Mouse (Mus musculus): ENCODE data around the gene Amn1. TPM values are rescaled to one million over a fixed set of nuclear protein-coding genes. Genes with fewer than 3 reads are reported as not detected.
A peak's percentile ranks its signal among the peaks of the same experiment; 100 is the strongest.
"Not testable (repeated sequence)": the region's sequence is repeated elsewhere in the genome, so short reads cannot be mapped to it uniquely, and the experiment has no call there.

Amn1 gene
- polyA plus RNA-seq, 1 experiment from 2014 or later, result 20.5 TPM

GRCm38 (mm10) chr6:149167672-149168071, 20.8 kb downstream of the Amn1 start:
- H3K4me2 ChIP-seq (replicated peaks; ENCODE audit: low read depth), result no peak overlapping the region
- H3K4me3 ChIP-seq (ENCODE audit: low read depth, low read length), result no peak overlapping the region
- no peaks in the 10 kb centered on the region for H3K4me1 ChIP-seq (replicated peaks; ENCODE audit: control insufficient read depth, insufficient read depth, low read length)
- WGBS, result 95% methylated on average over 1 of the region's 1 CpGs
- H3K9ac ChIP-seq (ENCODE audit: low read depth, low read length), result no peak overlapping the region
- peaks cover 19% of the 10 kb centered on the region for H3K36me3 ChIP-seq (ENCODE audit: control insufficient read depth, insufficient read depth)
- no peaks in the 10 kb centered on the region for H3K27me3 ChIP-seq (replicated peaks; ENCODE audit: control insufficient read depth, insufficient read depth, low read length)
- H3K27ac ChIP-seq (ENCODE audit: low read depth, low read length), result no peak overlapping the region
- TF ChIP-seq CTCF (IDR thresholded peaks at IDR 0.05; ENCODE audit: low read depth), result no peak
- H3K9me3 ChIP-seq (ENCODE audit: control insufficient read depth), result no peaks in the 10 kb centered on the region
- ATAC-seq, result no peak

- ATAC-seq; H3K9ac ChIP-seq (ENCODE audit: low read depth, low read length); H3K9me3 ChIP-seq (ENCODE audit: control insufficient read depth); H3K27me3 ChIP-seq (replicated peaks; ENCODE audit: control insufficient read depth, insufficient read depth, low read length); H3K4me1 ChIP-seq (replicated peaks; ENCODE audit: control insufficient read depth, insufficient read depth, low read length); H3K27ac ChIP-seq (ENCODE audit: low read depth, low read length); H3K4me3 ChIP-seq (ENCODE audit: low read depth, low read length); H3K4me2 ChIP-seq (replicated peaks; ENCODE audit: low read depth): not testable (repeated sequence)
- H3K36me3 ChIP-seq (ENCODE audit: control insufficient read depth, insufficient read depth), result peaks cover 19% of the 10 kb centered on the region
- WGBS, result 49% methylated on average over 3 of the region's 4 CpGs
Observed at GRCm38 (mm10) chr6:149167038-149167437, 21.5 kb downstream of the Amn1 start.

GRCm38 (mm10) chr6:149155031-149155841, 33.3 kb downstream of the Amn1 start:
- WGBS, result 23% methylated on average over 3 of the region's 3 CpGs
- no peak overlapping the region for H3K4me3 ChIP-seq (ENCODE audit: low read depth, low read length)
- H3K9me3 ChIP-seq (ENCODE audit: control insufficient read depth), result no peaks in the 10 kb centered on the region
- peaks cover 7% of the 10 kb centered on the region; the same call in 1 of the 2 replicates for H3K36me3 ChIP-seq (ENCODE audit: control insufficient read depth, insufficient read depth)
- no peak for TF ChIP-seq CTCF (IDR thresholded peaks at IDR 0.05; ENCODE audit: low read depth)
- no peak overlapping the region for H3K4me2 ChIP-seq (replicated peaks; ENCODE audit: low read depth)
- H3K27ac ChIP-seq (ENCODE audit: low read depth, low read length), result no peak overlapping the region
- H3K27me3 ChIP-seq (replicated peaks; ENCODE audit: control insufficient read depth, insufficient read depth, low read length), result no peaks in the 10 kb centered on the region
- no peaks in the 10 kb centered on the region for H3K4me1 ChIP-seq (replicated peaks; ENCODE audit: control insufficient read depth, insufficient read depth, low read length)
- peak; percentile 44; the same call in 1 of the 2 replicates for ATAC-seq
- no peak overlapping the region for H3K9ac ChIP-seq (ENCODE audit: low read depth, low read length)

- Histone ChIP-seq H3K9me3 (ENCODE audit: control insufficient read depth) (no peaks in the 10 kb centered on the region), H3K27me3 (replicated peaks; ENCODE audit: control insufficient read depth, insufficient read depth, low read length) (no peaks in the 10 kb centered on the region), H3K36me3 (ENCODE audit: control insufficient read depth, insufficient read depth) (peaks cover 7% of the 10 kb centered on the region; the same call in 1 of the 2 replicates), H3K27ac (ENCODE audit: low read depth, low read length) (no peak overlapping the region), H3K4me2 (replicated peaks; ENCODE audit: low read depth) (no peak overlapping the region; the same call in 1 of the 2 replicates), H3K4me3 (ENCODE audit: low read depth, low read length) (no peak overlapping the region), H3K4me1 (replicated peaks; ENCODE audit: control insufficient read depth, insufficient read depth, low read length) (no peaks in the 10 kb centered on the region), H3K9ac (ENCODE audit: low read depth, low read length) (no peak overlapping the region)
- 0 out of 2 replicates have a peak, but pooled peaks have one; percentile 17 for ATAC-seq
- no peak for TF ChIP-seq CTCF (IDR thresholded peaks at IDR 0.05; ENCODE audit: low read depth)
- 18% methylated on average over 8 of the region's 8 CpGs for WGBS
Observed at GRCm38 (mm10) chr6:149154116-149155030, 34.1 kb downstream of the Amn1 start.

- 35% methylated on average over 6 of the region's 6 CpGs for WGBS
- Histone ChIP-seq H3K9ac (ENCODE audit: low read depth, low read length) (no peak overlapping the region), H3K27me3 (replicated peaks; ENCODE audit: control insufficient read depth, insufficient read depth, low read length) (no peaks in the 10 kb centered on the region), H3K4me1 (replicated peaks; ENCODE audit: control insufficient read depth, insufficient read depth, low read length) (no peaks in the 10 kb centered on the region), H3K36me3 (ENCODE audit: control insufficient read depth, insufficient read depth) (peaks cover 7% of the 10 kb centered on the region; the same call in 1 of the 2 replicates), H3K4me3 (ENCODE audit: low read depth, low read length) (no peak overlapping the region), H3K4me2 (replicated peaks; ENCODE audit: low read depth) (no peak overlapping the region), H3K9me3 (ENCODE audit: control insufficient read depth) (no peaks in the 10 kb centered on the region), H3K27ac (ENCODE audit: low read depth, low read length) (no peak overlapping the region)
- no peak for ATAC-seq
- TF ChIP-seq CTCF (IDR thresholded peaks at IDR 0.05; ENCODE audit: low read depth), result peak; percentile 54
Observed at GRCm38 (mm10) chr6:149153473-149154115, 34.9 kb downstream of the Amn1 start.

- no peak overlapping the region for H3K4me2 ChIP-seq (replicated peaks; ENCODE audit: low read depth)
- no peak overlapping the region for H3K4me3 ChIP-seq (ENCODE audit: low read depth, low read length)
- no peaks in the 10 kb centered on the region for H3K9me3 ChIP-seq (ENCODE audit: control insufficient read depth)
- no peaks in the 10 kb centered on the region for H3K27me3 ChIP-seq (replicated peaks; ENCODE audit: control insufficient read depth, insufficient read depth, low read length)
- 88% methylated on average over 2 of the region's 2 CpGs for WGBS
- no peaks in the 10 kb centered on the region for H3K4me1 ChIP-seq (replicated peaks; ENCODE audit: control insufficient read depth, insufficient read depth, low read length)
- no peak overlapping the region for H3K9ac ChIP-seq (ENCODE audit: low read depth, low read length)
- H3K27ac ChIP-seq (ENCODE audit: low read depth, low read length), result no peak overlapping the region
- TF ChIP-seq CTCF (IDR thresholded peaks at IDR 0.05; ENCODE audit: low read depth), result no peak
- peaks cover 6% of the 10 kb centered on the region; the same call in 1 of the 2 replicates for H3K36me3 ChIP-seq (ENCODE audit: control insufficient read depth, insufficient read depth)
- ATAC-seq, result no peak
Observed at GRCm38 (mm10) chr6:149152119-149152518, 36.4 kb downstream of the Amn1 start.

Data from intestine, postnatal 0 days (tissue).